Mouse (Mus musculus): ENCODE measurements around the gene Bicra.

GRCm38 (mm10) chr7:15991764-15992163, 56.0 kb downstream of the Bicra start:
- no peak for TF ChIP-seq CTCF (IDR thresholded peaks at IDR 0.05; ENCODE audit: low read depth, low read length)
- no peak for TF ChIP-seq TAL1 (conservative IDR thresholded peaks at IDR 0.05; ENCODE audit: low read depth, low read length)
- no peak for TF ChIP-seq POLR2AphosphoS5 (IDR thresholded peaks at IDR 0.05; ENCODE audit: insufficient replicate concordance, low read depth, low read length)
- no peak for TF ChIP-seq GATA1 (IDR thresholded peaks at IDR 0.05; ENCODE audit: borderline replicate concordance, low read length)
